Mouse (Mus musculus) cerebellum, adult 8-10 months (tissue): ENCODE measurements around the gene Clcnka.

Experiments used
- DNase-seq: peaks from one replicate; pipeline ENCODE4 v3.0.0; 2022

Gene Clcnka

GRCm38 (mm10) chr4:141398545-141398944 is at the start of gene Clcnka:
Gene Clcnka (minus strand): TSS chr4:141398724.
- no peak for DNase-seq

- no peak for DNase-seq
Measured at GRCm38 (mm10) chr4:141446211-141446610, 47.7 kb upstream of the Clcnka start.

GRCm38 (mm10) chr4:141445328-141445720 is 46.8 kb upstream of the Clcnka start:
- DNase-seq: no peak

GRCm38 (mm10) chr4:141444451-141445327 is 46.2 kb upstream of the Clcnka start, which contains the start of gene Zbtb17:
Gene Zbtb17 (plus strand): TSS chr4:141444654.
- peak; percentile 83 for DNase-seq

- DNase-seq: no peak
Measured at GRCm38 (mm10) chr4:141443641-141444429, 45.3 kb upstream of the Clcnka start.

GRCm38 (mm10) chr4:141440877-141441276 is 42.4 kb upstream of the Clcnka start:
- DNase-seq: no peak

- DNase-seq: no peak
Measured at GRCm38 (mm10) chr4:141439083-141439803, 40.7 kb upstream of the Clcnka start.

- DNase-seq: no peak
Measured at GRCm38 (mm10) chr4:141435974-141436373, 37.5 kb upstream of the Clcnka start, which contains the start of gene Srarp. Gene Srarp (minus strand): TSS chr4:141436105.

GRCm38 (mm10) chr4:141433191-141433590 is 34.7 kb upstream of the Clcnka start:
- no peak for DNase-seq

GRCm38 (mm10) chr4:141432666-141433065 is 34.1 kb upstream of the Clcnka start:
- DNase-seq: no peak

- peak; percentile 78 for DNase-seq
Measured at GRCm38 (mm10) chr4:141430997-141431396, 32.5 kb upstream of the Clcnka start.

GRCm38 (mm10) chr4:141429847-141430246 is 31.3 kb upstream of the Clcnka start:
- DNase-seq: no peak

GRCm38 (mm10) chr4:141429381-141429780 is 30.9 kb upstream of the Clcnka start:
- DNase-seq: no peak

- no peak for DNase-seq
Measured at GRCm38 (mm10) chr4:141427921-141428320, 29.4 kb upstream of the Clcnka start.

GRCm38 (mm10) chr4:141426796-141427745 is 28.5 kb upstream of the Clcnka start:
- no peak for DNase-seq

- DNase-seq: peak; percentile 40
Measured at GRCm38 (mm10) chr4:141425484-141426479, 27.3 kb upstream of the Clcnka start.

GRCm38 (mm10) chr4:141423691-141424431 is 25.3 kb upstream of the Clcnka start:
- no peak for DNase-seq

- no peak for DNase-seq
Measured at GRCm38 (mm10) chr4:141423288-141423687, 24.8 kb upstream of the Clcnka start.

GRCm38 (mm10) chr4:141422841-141423240 is 24.3 kb upstream of the Clcnka start:
- DNase-seq: no peak

GRCm38 (mm10) chr4:141421423-141421822 is 22.9 kb upstream of the Clcnka start:
- no peak for DNase-seq
